Mouse (Mus musculus) testis, adult 2 months (tissue): ENCODE data around the gene Cenpu. TPM values are rescaled to one million over a fixed set of nuclear protein-coding genes. Genes with fewer than 3 reads are reported as not detected.

Experiments used
- H3K27ac ChIP-seq: fragments of 200-500 bp; 2 replicates; pipeline ENCODE4 v1.5.1; 2012; ENCODE audit warnings: low read depth, low read length; ENCODE audit not compliant: control insufficient read depth, insufficient read depth
- H3K27me3 ChIP-seq: fragments of 200-500 bp; 2 replicates; pipeline ENCODE4 v1.6.1; 2012; ENCODE audit warnings: mild to moderate bottlenecking, low read length, moderate library complexity; ENCODE audit not compliant: control insufficient read depth, insufficient read depth
- H3K36me3 ChIP-seq: fragments of 200-500 bp; 2 replicates; pipeline ENCODE4 v1.6.1; 2012; ENCODE audit warnings: mild to moderate bottlenecking, low read length; ENCODE audit not compliant: control insufficient read depth, insufficient read depth
- H3K4me1 ChIP-seq: fragments of 200-500 bp; 2 replicates; pipeline ENCODE4 v1.6.1; 2012; ENCODE audit warnings: low read length; ENCODE audit not compliant: control insufficient read depth, insufficient read depth
- H3K4me3 ChIP-seq: fragments of 200-500 bp; 2 replicates; pipeline ENCODE4 v1.5.1; 2012; ENCODE audit warnings: low read depth, mild to moderate bottlenecking, low read length, moderate library complexity, mixed read lengths; ENCODE audit not compliant: control insufficient read depth
- CTCF ChIP-seq: fragments of 200-500 bp; IDR thresholded peaks from 2 replicates; pipeline ENCODE4 v1.5.1; 2012; ENCODE audit warnings: low read depth, mild to moderate bottlenecking, inconsistent platforms, low read length, moderate library complexity; ENCODE audit not compliant: control insufficient read depth, insufficient read depth, insufficient replicate concordance
- POLR2A ChIP-seq: fragments of 200-500 bp; IDR thresholded peaks from 2 replicates; pipeline ENCODE4 v1.6.1; 2012; ENCODE audit warnings: low read depth, mild to moderate bottlenecking, inconsistent platforms, low read length, moderate library complexity; ENCODE audit not compliant: control insufficient read depth
- polyA plus RNA-seq: library from polyadenylated mRNA; depleted of rRNA; stranded (reverse); fragments of >200 nt; gene quantifications from 2 replicates; pipeline ENCODE4 v1.2.3, GENCODE M21; 2012; rRNA removed

The Cenpu gene
- 36.9 and 43.4 TPM in 2 replicates for polyA plus RNA-seq

GRCm38 (mm10) chr8:46551615-46552440 is at the start of gene Cenpu:
TSS of gene Cenpu (plus strand) at chr8:46552028.
- TF ChIP-seq POLR2A (peak; percentile 83), CTCF (no peak)
- Histone ChIP-seq H3K36me3 (no peaks in the 10 kb centered on the region; the same call in none of the 2 replicates), H3K4me3 (peak within 1 kb of the TSS; percentile 93), H3K4me1 (peaks cover 4% of the 10 kb centered on the region), H3K27me3 (no peaks in the 10 kb centered on the region), H3K27ac (peak within 1 kb of the TSS; percentile 90)

- no peak overlapping the region for H3K4me3 ChIP-seq
- TF ChIP-seq CTCF (no peak), POLR2A (no peak)
- H3K4me1 ChIP-seq: no peaks in the 10 kb centered on the region
- no peaks in the 10 kb centered on the region for H3K27me3 ChIP-seq
- H3K36me3 ChIP-seq: no peaks in the 10 kb centered on the region
- H3K27ac ChIP-seq: no peak overlapping the region
Measured at GRCm38 (mm10) chr8:46502333-46503071, 49.3 kb upstream of the Cenpu start.

- TF ChIP-seq CTCF (no peak), POLR2A (no peak)
- no peaks in the 10 kb centered on the region for H3K36me3 ChIP-seq
- H3K27ac ChIP-seq: no peak overlapping the region
- no peaks in the 10 kb centered on the region for H3K27me3 ChIP-seq
- no peaks in the 10 kb centered on the region for H3K4me1 ChIP-seq
- no peak overlapping the region for H3K4me3 ChIP-seq
Measured at GRCm38 (mm10) chr8:46503072-46503695, 48.6 kb upstream of the Cenpu start.

GRCm38 (mm10) chr8:46504196-46504595 is 47.6 kb upstream of the Cenpu start:
- Histone ChIP-seq H3K4me1 (no peaks in the 10 kb centered on the region), H3K27me3 (no peaks in the 10 kb centered on the region), H3K36me3 (no peaks in the 10 kb centered on the region), H3K4me3 (no peak overlapping the region), H3K27ac (no peak overlapping the region)
- no peak for TF ChIP-seq POLR2A

- H3K4me3 ChIP-seq: no peak overlapping the region
- TF ChIP-seq CTCF: no peak
- no peak for TF ChIP-seq POLR2A
- H3K36me3 ChIP-seq: no peaks in the 10 kb centered on the region
- H3K4me1 ChIP-seq: no peaks in the 10 kb centered on the region
- H3K27ac ChIP-seq: no peak overlapping the region
- no peaks in the 10 kb centered on the region for H3K27me3 ChIP-seq
Measured at GRCm38 (mm10) chr8:46508488-46509395, 43.1 kb upstream of the Cenpu start.

- Histone ChIP-seq H3K27me3 (no peaks in the 10 kb centered on the region), H3K27ac (no peak overlapping the region), H3K36me3 (no peaks in the 10 kb centered on the region), H3K4me3 (no peak overlapping the region), H3K4me1 (no peaks in the 10 kb centered on the region)
- TF ChIP-seq POLR2A: no peak
- TF ChIP-seq CTCF: no peak
Measured at GRCm38 (mm10) chr8:46509474-46509873, 42.4 kb upstream of the Cenpu start.
